Mouse (Mus musculus): ENCODE results near the gene Usp40.

- TF ChIP-seq CTCF (IDR thresholded peaks at IDR 0.05; ENCODE audit: extremely low read depth, insufficient read depth, low read length) = no peak
- TF ChIP-seq POLR2A (IDR thresholded peaks at IDR 0.05; ENCODE audit: extremely low read depth, insufficient read depth, low read length) = no peak
These were observed 5.4 kb upstream of the Usp40 start for GRCm38 (mm10) chr1:88013726-88014125.
